Mouse (Mus musculus): ENCODE measurements at regions not wholly inside any gene's neighbourhood (a gene's known extent, or its start where the extent isn't known, plus 50 kb on each side); places are given as distances from the start of the nearest gene placed in this dataset.
A peak's percentile ranks its signal among the peaks of the same experiment; 100 is the strongest.

DNA sequence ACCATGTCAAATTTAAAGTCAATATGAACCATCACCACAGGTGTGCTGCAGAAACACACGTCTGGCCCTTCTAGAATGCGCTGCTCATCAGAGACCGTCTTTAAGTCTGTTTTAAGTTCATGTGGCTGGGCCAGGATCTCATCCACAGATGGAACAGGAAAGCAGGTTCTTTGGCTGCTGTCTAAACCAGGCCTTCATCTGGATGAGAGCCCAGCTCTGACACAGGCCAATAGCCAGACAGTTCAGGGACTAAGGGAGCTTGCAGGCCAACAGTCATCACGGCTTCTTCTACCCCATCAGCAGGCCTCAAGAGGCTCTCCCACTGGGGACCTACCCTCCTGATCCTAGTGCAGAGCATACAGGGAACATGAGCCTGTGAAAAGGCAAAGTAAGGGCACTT lies 185.4 kb upstream of the Eci2 start:
- peak in 1 of 2 experiments; percentile 30 for DNase-seq (ENCODE audit: low spot score in 2 of 2)

DNA sequence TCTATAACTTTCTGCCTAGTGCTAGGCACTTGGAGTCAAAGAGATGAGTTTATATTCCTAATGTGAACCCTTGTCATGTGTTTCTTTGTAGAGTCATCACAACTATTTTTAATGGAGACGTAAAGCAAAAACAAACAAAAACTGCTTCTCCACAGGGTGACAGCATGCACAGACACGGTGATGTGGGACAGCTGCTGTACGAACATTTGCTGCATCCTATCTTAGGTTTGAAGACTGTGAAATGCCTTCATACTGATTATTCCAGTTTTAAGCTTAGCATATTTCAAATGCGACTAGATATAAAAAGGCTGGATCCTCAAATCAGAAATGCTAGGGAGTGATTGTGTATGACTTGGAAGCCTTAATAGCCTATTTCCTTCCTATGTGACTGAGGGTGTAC lies 187.3 kb upstream of the Eci2 start:
- no peak for DNase-seq (ENCODE audit: low spot score in 2 of 2)

DNA sequence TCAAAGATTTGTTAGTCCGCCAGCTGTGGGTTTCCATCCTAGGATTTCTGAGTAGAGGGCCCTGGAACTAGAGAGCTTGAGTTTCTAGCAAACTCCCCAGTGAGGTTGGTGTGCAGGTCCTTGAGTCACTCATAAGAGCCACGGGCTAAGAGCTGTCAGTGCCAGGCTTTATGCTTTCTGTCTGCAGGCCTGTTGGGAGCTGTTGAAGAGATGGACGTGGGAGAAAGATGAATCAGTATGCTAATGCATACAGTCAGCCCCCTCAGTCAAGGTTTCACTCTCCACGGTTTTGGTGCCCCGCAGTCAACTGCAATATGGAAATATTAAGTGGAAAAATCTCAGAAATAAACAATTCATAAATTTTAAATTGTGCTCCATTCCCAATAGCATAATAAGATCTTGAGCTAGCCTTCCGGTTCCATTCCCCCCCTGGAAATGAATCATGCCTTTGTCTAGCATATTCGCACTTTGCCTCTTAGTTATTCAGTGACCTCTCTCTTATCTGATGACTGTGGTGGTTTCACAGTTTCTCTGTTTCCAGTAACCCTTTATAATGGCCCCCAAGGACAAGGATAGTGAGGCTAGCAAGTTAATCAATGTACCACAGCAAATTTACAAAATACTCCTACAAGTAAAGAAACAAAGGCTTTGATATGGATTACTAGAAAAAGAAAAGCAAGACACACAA lies 199.4 kb upstream of the Eci2 start:
- DNase-seq (ENCODE audit: low spot score in 2 of 2) = no peak

DNA sequence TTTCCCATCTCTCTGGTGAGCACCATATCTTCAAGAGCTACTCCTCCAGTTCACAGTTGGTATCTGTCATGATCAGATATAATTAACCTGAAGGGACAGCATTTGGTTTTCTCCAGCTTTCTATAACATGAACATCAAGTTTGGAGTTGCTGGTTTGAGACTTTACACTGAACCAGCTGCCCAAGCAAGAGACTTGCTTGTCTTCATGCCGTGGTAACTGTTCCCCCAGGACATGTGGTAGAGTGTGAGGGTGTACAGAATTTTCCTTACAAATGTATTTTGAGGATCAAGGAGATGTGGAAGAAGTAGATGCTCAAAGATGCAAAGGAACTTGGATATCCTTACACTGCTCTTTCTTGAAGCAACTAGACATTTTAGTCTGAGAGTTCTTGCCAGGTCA lies 200.0 kb upstream of the Eci2 start:
- no peak for DNase-seq (ENCODE audit: low spot score in 2 of 2)

DNA sequence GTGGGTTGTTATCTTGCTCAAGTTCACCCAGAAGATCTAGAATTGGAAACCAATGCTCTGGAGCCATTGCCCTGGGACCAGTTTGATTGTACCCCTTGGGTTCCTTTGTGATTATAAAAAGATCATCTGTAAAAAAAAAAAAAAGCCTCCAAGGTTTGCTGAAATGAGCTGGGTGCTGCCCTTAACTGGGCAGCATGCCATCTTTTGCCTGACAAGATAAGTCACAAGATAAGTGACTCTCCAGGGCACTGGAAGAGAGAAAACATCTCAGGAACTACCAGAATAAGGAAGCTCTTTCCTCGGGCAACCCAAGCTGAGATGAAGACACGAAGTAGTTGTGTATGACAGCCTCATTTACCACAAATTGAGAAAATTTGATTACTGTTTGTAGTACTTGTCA lies 202.7 kb upstream of the Eci2 start:
- no peak for DNase-seq (ENCODE audit: low spot score in 2 of 2)

DNA sequence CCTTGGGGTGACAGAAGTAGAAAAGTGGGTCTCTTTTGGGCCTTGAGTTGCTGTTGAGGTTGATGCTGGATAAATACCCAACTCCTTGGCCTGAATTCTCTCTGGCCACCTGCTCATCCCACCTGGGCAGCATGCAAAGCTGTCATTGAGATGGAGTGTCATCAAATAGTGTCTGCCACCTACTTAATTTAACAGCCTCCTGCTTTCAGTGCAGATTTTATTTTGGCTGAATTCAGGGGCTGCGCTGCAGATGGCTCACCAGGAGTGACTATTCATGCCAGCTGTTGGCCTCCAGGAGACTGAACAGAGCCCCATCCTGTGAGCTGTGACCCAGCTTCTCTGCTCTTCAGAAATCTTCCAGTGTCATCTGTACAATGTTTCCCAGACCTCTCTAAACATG lies 206.7 kb upstream of the Eci2 start:
- DNase-seq (ENCODE audit: low spot score in 2 of 2) = no peak

DNA sequence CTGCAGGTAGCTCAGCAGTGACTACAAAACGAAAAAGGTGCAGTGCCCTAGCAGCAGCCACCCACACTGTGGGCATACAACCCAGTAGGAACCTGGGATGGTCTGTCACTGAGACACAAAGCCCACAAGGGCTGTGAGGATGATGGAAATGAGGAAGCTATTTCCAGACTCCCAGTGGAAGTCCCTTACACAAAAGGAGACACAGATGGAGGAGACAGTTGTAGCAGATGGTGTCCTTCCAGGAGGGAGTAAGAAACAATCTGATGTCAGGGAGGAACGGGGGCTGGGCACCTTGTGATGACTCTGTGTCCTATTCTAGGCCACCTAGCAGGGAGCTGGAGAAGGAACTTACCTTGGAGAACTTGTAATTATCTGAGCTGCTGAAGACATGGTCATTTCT lies 214.5 kb upstream of the Eci2 start:
- no peak for DNase-seq (ENCODE audit: low spot score in 2 of 2)

DNA sequence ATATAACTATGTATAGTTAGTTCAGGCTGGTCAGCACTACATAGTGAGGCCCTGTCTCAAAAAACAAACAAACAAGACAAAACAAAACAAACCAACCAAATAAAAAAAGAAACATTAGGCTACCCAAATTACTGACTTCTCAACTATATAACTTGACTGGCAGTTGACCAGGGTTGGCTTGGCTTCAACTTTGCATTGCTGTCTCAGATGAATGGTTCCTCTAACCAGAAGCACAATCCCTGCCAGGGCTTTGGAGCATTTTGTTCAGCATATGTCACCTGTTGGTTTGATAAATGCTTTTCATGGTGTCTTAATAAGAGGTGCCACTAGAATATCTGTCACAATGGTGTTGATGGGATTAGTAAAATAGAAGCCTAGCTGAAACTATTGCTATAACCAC lies 217.1 kb upstream of the Eci2 start:
- no peak for DNase-seq (ENCODE audit: low spot score in 2 of 2)

DNA sequence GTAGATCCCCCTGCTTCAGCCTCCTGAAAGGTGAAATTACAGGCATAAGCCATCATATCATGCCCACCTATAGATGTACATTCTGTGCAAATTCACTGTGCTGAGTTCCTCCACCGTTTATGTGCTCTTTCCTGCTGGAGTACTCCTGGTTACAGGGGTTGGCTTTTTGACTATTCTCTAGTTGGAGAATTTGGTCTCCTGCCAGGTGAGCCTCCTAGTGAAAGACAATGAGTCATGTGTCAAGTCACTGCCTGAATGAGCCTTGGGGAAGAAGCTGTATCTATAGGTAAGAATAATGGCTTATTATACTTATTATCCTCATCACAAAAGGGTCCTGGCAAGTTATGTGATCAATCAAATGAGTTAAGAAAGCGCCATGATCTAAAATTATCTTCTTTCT lies 230.5 kb upstream of the Eci2 start:
- no peak for DNase-seq (ENCODE audit: low spot score in 2 of 2)

DNA sequence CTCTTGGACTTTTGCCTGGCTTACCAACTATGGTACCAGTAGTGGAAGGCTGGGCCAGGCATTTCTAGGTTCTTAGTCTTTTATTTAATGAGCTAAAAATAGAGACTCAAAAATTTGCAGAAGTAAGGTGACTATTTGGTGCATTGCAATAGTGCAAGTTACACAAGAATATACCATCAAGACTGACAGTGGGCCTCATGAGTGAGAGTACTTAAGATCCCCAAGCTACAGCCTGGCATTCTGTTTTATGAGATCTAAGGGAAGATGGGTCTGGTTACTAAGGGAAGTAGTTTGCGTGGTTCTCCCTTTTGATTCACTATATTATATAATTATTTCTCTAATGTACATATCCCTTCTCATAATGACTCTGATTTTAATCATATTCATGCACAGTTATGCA lies 231.8 kb upstream of the Eci2 start:
- no peak for DNase-seq (ENCODE audit: low spot score in 2 of 2)

DNA sequence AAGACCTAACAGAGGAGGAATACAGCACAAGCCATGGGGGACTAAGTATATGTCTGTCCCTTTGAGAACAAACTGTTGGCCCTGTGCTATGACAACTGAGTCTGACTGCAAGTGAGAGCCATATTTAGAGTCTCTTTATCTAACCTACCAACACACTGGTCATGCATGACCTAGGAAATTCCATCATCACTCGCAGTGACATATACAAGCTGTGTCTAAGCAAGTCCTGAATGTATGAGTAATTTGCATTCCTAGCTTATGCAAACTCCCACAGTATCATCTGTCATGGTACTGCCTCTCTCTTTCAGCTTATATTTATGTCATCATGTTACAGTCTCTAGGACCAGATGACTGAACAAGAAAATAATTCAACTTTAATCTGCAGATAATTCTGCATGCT lies 257.1 kb upstream of the Eci2 start:
- no peak for DNase-seq (ENCODE audit: low spot score in 2 of 2)

DNA sequence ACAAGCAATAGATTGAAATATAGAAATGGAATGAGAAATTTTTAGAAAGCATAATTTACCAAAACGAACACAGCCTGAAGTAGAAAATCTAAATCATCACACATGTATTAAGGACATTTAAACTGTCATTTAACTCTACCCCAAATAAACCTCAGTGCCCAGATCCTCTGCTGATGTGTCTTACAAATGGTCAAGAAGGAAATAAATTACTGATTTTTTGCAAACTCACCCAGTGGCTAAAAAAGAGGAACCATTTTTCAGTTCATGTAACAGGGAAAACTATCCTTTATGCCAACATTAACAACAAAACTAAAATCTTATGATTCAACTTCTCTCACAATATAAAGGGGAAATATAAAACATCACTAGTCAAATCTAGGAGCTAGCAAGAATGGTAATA lies 275.2 kb upstream of the Eci2 start:
- no peak for DNase-seq (ENCODE audit: low spot score in 2 of 2)

DNA sequence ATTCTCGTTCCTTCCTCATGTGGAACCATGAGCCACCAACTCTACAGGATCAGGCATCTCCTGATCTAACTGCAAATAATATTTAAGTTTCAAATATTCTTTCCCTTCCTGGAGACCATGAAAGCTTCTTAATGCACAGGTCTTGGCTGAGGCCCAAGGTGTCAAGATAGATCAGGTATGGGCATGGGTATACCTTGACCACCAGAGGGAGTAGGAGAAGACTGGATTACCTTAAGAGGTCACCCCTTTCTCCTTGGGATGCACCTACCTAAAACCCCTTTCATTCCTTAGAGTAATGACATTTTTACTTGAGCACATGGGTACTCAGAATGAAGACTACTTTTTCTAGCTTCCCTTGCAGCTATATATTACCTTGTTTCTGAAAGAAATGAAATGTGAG lies 289.9 kb upstream of the Eci2 start:
- no peak for DNase-seq (ENCODE audit: low spot score in 2 of 2)

DNA sequence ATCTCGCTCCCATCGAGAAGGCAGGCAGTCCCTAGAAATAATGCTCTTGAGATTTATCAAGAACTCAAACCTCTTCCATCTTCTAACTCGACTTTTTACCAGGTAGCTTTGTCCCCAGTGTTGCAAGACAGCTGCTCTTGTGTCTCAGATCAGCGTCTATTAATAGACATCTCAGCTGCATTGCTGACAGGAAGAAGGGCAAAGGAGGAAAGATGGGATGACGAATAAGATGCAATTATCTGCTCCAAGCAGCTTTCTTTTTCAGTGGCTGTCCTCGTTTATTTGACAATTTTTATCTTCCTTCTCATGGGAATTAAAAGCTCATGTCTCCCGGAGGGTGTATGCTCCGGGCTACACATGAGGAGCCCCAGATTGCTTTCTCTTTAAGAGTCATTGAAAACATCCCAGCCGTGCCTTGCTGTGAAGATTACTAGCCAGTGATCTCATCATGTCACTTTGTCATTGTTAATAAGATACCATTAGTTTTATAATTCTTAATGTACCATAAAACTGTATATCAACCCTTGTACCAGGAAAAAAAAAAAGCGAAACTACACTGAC lies 299.9 kb upstream of the Eci2 start:
- no peak for DNase-seq (ENCODE audit: low spot score in 2 of 2)

DNA sequence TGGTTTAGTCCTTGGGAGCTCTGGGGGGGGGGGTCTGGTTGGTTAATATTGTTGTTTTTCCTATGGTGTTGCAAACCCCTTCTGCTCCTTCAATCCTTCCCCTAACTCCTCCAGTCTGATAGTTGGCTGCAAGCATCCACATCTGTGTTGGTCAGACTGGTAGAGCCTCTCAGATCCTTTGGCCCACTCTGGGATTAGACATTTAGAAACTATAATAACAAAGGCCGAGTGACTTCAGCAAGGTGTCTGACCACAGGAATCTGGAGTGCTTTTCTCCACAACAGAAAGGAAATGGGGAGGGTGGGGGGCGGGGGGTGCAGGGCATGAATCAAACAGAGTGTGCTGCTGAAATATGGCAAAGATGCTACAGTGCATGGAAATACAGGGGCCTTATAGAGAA lies 301.4 kb upstream of the Eci2 start:
- DNase-seq (ENCODE audit: low spot score in 2 of 2) = no peak

DNA sequence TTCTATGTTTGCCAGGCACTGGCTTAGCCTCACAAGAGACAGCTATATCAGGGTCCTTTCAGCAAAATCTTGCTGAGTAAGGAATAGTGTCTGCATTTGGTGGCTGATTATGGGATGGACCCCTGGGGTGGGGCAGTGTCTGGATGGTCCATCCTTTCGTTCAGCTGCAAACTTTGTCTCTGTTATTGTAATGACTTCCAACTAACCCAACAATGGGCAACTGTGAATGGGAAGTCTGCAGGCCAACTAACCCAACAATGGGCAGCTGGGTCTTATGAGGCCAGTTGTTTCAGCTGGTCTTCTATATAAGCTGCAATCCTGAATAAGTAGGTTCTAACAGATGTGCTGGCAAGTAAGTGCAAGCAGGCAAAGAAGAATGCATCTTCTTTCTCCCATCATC lies 304.0 kb upstream of the Eci2 start:
- no peak for DNase-seq (ENCODE audit: low spot score in 2 of 2)

DNA sequence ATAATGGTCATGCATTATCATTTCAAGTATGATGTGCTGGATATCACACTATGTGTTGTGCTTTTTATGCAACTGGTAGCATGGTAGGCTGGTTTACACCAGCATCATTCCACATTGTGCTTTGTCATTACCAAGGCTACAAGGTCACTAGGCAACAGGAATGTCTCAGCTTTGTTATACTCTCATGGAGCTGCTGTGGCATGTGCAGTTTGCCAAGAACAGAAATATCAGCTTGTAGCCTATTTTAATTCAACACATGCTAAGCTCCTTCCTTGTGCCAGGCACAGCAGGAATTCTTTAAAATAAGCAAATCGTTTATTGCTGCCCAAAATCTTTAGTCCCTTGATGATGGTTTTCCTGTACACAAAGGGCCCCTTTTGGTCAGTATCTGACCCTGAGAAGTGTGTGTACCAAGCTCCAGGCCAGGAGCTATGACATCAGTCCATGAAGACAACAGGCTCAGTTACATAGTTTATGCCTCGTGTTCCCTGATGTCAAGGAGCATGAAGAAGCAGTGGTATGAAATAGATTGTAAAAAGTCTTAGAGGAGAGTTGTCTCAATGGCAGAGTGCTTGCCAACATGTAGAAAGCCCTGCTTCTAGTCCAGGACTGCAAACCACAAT lies 314.0 kb upstream of the Cdyl start:
- DNase-seq (ENCODE audit: low spot score in 2 of 2) = no peak

DNA sequence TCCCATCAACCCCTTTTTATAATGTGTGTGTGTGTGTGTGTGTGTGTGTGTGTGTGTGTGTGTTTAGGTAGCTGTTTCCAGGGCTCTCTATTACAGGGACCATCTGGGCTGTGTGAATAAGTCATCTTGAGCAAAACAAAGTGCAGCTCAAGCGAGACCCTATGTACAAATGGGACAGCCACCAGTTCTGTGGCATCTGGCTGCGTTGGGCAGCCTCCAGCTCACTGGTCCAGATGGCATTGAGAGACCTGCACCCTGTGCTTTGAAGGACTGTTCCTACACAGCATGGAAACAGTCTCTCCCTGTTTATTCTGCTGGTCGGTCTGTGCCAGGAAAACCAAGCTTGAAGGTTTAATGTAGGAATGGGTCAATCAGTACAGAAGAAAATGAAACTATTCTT lies 311.4 kb upstream of the Cdyl start:
- no peak for DNase-seq (ENCODE audit: low spot score in 2 of 2)

DNA sequence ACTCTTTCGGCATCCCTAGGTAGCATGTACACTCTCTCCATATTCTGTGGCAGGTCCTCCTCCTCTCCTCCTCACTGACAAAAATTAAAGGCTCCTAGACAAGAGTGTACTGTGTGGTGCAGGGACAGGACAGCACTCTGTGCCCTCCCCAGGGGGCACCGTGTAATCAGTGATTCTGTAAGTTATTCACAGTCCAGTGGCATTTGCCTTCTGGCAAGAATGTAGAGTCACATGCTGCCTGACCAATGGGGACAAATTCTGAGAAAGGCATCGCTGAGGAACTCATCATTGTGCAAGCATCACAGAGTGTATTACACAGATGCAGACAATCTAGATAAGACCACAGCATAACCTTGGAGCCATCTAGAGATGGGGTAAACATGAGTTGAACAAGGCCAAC lies 300.3 kb upstream of the Cdyl start:
- no peak for DNase-seq (ENCODE audit: low spot score in 2 of 2)

DNA sequence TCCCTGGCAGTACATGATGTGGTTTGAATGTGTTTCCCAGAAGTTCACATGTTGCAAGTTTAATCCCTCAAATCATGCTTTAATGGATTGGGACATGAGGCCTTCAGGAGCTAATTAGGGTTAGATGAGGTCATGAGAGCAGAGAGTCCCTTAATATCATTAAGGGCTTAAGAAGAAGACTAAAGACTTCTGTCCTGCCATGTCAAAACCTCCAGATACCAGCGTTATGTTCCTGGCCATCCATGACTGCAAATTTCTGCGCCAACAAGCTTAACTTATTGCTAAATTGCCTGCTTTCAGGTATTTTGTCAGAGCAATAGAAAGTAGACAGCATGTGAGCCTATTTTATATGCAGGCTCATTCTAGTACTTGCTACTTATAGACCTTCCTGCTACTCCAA lies 282.1 kb upstream of the Cdyl start:
- no peak for DNase-seq (ENCODE audit: low spot score in 2 of 2)

DNA sequence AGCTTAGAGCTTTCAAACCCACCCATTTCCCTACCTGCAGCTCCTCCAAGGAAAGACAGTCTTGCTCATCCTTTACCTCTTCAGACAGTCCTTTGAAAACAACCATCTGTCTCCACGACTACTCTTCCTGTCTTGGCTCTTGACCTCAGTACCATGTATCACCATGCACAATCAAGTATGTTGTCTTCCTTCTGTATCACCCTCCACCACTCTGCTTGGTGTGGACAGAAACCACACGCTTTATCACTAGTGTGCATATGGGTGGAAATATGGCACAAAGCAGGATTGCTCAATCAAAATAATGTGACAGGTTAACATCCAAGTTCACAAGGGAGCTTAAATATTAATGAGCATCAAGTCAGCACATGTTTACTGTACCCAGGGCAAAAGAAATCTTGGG lies 280.1 kb upstream of the Cdyl start:
- no peak for DNase-seq (ENCODE audit: low spot score in 2 of 2)

DNA sequence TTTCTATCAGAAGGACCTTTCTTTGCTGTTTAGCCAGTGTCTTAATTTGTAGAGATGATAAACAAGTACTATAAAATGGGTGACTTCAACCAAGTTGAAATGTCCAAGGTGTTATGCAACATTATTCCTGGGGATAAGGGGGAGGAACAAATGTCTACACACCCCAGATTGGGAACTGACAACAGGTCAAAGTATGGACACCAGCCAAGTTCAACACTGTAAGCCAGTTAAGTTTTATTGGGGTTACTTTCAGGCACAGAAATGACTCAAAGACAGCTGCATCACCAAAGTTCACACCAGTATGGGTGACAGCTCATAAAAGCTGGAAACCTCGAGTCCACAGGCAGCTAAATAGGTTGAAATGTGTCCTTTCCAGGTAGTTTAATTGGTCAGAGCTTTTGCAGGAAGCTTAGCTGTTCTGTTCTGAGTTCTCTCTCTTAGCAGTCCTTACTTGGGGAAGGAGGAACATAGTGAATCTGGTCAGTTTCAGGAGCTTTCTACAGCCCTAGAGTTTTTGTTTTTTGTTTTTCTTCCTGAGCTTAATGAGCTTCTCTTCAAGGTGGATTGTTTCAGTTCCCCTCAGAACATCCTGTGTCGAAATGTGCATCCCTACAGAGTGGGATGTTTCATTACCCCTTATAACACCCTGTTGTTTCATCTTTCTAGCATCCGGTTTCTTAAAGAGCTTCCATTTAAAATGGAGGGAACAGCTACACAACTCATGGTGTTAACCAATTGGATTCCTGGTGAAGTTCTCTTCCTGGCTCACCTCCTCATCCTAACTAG lies 279.2 kb upstream of the Cdyl start:
- no peak for DNase-seq (ENCODE audit: low spot score in 2 of 2)

DNA sequence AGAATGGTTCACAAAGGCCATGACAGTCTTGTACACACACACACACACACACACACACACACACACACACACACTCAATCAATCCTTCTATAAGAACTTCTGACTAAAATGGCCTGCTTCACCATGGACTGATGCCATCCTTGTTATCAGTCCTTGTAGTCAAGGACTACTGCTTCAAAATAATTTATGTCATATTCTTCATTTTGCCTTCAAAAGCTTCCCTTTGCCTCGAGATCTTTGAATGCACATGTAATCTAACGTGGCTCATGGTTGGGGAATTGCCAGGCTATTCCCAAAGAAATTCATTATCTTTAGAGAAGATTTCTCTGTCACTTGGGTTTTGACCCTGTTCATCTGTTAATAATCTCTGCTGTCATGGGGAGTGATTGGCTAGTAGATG lies 278.0 kb upstream of the Cdyl start:
- DNase-seq (ENCODE audit: low spot score in 2 of 2) = no peak
